Mouse (Mus musculus): Measurements from ENCODE around the gene Chd2.

Gene Chd2

GRCm38 (mm10) chr7:73400051-73400916 lies 141.3 kb downstream of the Chd2 start:
- no peak for DNase-seq

- no peak for DNase-seq
These were observed 142.1 kb downstream of the Chd2 start for GRCm38 (mm10) chr7:73399501-73400044.

GRCm38 (mm10) chr7:73398806-73399442 lies 142.7 kb downstream of the Chd2 start:
- no peak for DNase-seq

GRCm38 (mm10) chr7:73398319-73398718 lies 143.3 kb downstream of the Chd2 start:
- no peak for DNase-seq

- no peak for DNase-seq
These were observed 147.6 kb downstream of the Chd2 start for GRCm38 (mm10) chr7:73394013-73394409.

GRCm38 (mm10) chr7:73393307-73394012 lies 148.2 kb downstream of the Chd2 start:
- DNase-seq: no peak

- DNase-seq: no peak
These were observed 149.3 kb downstream of the Chd2 start for GRCm38 (mm10) chr7:73392359-73392758.

GRCm38 (mm10) chr7:73391518-73392321 lies 149.9 kb downstream of the Chd2 start:
- DNase-seq: no peak

GRCm38 (mm10) chr7:73391002-73391517 lies 150.6 kb downstream of the Chd2 start:
- peak; percentile 80 for DNase-seq

- DNase-seq: no peak
These were observed 151.1 kb downstream of the Chd2 start for GRCm38 (mm10) chr7:73390426-73391001.

GRCm38 (mm10) chr7:73389871-73390294 lies 151.7 kb downstream of the Chd2 start:
- no peak for DNase-seq

GRCm38 (mm10) chr7:73389419-73389818 lies 152.2 kb downstream of the Chd2 start:
- DNase-seq: no peak

- DNase-seq: no peak
These were observed 152.8 kb downstream of the Chd2 start for GRCm38 (mm10) chr7:73388866-73389265.

GRCm38 (mm10) chr7:73382843-73383242 lies 158.8 kb downstream of the Chd2 start:
- peak; percentile 20 for DNase-seq

- DNase-seq: no peak
These were observed 163.6 kb downstream of the Chd2 start for GRCm38 (mm10) chr7:73378034-73378433.

GRCm38 (mm10) chr7:73377307-73377706 lies 164.3 kb downstream of the Chd2 start:
- no peak for DNase-seq
